In genomic region chr12:76961932-76962891, GRCm38 (mm10) we compare ENCODE assay signal across 8 mouse cellular contexts. TPM values are rescaled to one million over a fixed set of nuclear protein-coding genes. Genes with fewer than 3 reads are reported as not detected.
DNase-seq lines count a peak whose midpoint lies in the region; ATAC-seq lines count a peak whose summit lies in the region.

TSS of gene Max (minus strand) at chr12:76962201.

- DNase-seq in B cell, adult 2 months: peak; percentile 93 to 95
- DNase-seq in brain, adult 2 months (ENCODE audit: low read depth, low spot score): peak; percentile 100
- peak; percentile 100 for DNase-seq in heart, embryonic 10.5 days (ENCODE audit: low spot score)
- DNase-seq in liver: peak; percentile 98
- DNase-seq in spleen, postnatal 4 days (ENCODE audit: low spot score in 2 of 2): peak; percentile 94 to 97

- peak within 1 kb of the TSS; percentile 94 for H3K4me2 ChIP-seq in kidney, embryonic 15.5 days

- peak; percentile 92 for ATAC-seq in erythroblast, adult 5-6 weeks (replicated peaks; ENCODE audit: low FRiP score, poor library complexity, severe bottlenecking)
- ATAC-seq in kidney, embryonic 15.5 days (replicated peaks; ENCODE audit: low FRiP score): peak; percentile 99
- ATAC-seq in monocyte, adult 5-6 weeks (replicated peaks; ENCODE audit: insufficient number of reproducible peaks, low FRiP score, low TSS enrichment, poor library complexity, severe bottlenecking): peak; percentile 91

- H3K9ac ChIP-seq in kidney, embryonic 15.5 days: peak within 1 kb of the TSS; percentile 84

- under 1% methylated on average over 73 of the region's 73 CpGs for WGBS in heart, embryonic 10.5 days
- WGBS in kidney, embryonic 15.5 days: under 1% methylated on average over 73 of the region's 73 CpGs

- H3K4me1 ChIP-seq in heart, embryonic 10.5 days: peaks cover 18% of the 10 kb centered on the region
- peaks cover 13% of the 10 kb centered on the region for H3K4me1 ChIP-seq in kidney, embryonic 15.5 days

- H3K27me3 ChIP-seq in heart, embryonic 10.5 days (ENCODE audit: insufficient read depth, poor library complexity, severe bottlenecking): no peaks in the 10 kb centered on the region
- H3K27me3 ChIP-seq in kidney, embryonic 15.5 days: no peaks in the 10 kb centered on the region

- peak within 1 kb of the TSS; percentile 89 for H3K27ac ChIP-seq in heart, embryonic 10.5 days
- peak within 1 kb of the TSS; percentile 75 for H3K27ac ChIP-seq in kidney, embryonic 15.5 days

- peaks cover 22% of the 10 kb centered on the region for H3K36me3 ChIP-seq in heart, embryonic 10.5 days
- peaks cover 28% of the 10 kb centered on the region for H3K36me3 ChIP-seq in kidney, embryonic 15.5 days

- no peaks in the 10 kb centered on the region for H3K9me3 ChIP-seq in heart, embryonic 10.5 days
- H3K9me3 ChIP-seq in kidney, embryonic 15.5 days (replicated peaks): no peaks in the 10 kb centered on the region

- H3K4me3 ChIP-seq in heart, embryonic 10.5 days: peak within 1 kb of the TSS; percentile 86
- H3K4me3 ChIP-seq in kidney, embryonic 15.5 days (replicated peaks): peak within 1 kb of the TSS; percentile 96

RNA-seq across cellular contexts. Expression of gene Max, which starts in this region (rescaled TPM):
- total RNA-seq in erythroblast, adult 5-6 weeks (2015; ENCODE audit: low replicate concordance): 56.6 and 89.2 TPM in 2 replicates
- total RNA-seq in erythroblast, adult 5-6 weeks (2017; ENCODE audit: low replicate concordance): 62.9 and 210 TPM in 2 replicates
- polyA plus RNA-seq in heart, embryonic 10.5 days (2016; fragmentation: Nextera tagmentation; extraction: Ambion mirVana): 10.7 and 12.9 TPM in 2 replicates
- polyA plus RNA-seq in kidney, embryonic 15.5 days (2015; fragmentation: Nextera tagmentation; extraction: Ambion mirVana): 16.6 and 19.9 TPM in 2 replicates
- total RNA-seq in monocyte, adult 5-6 weeks (2017): 124 to 167 TPM (median 145 TPM) in 3 replicates

Comparison
In these comparisons a context has a peak if more than half of its experiments do, and no peak if none do; other contexts are left out.
1. Peak in every context shown above with its lines: DNase-seq, ATAC-seq, H3K4me3 ChIP-seq and H3K27ac ChIP-seq.